Mouse (Mus musculus) hindbrain, embryonic 14.5 days (tissue): Measurements from ENCODE around the gene Adtrp. TPM values are rescaled to one million over a fixed set of nuclear protein-coding genes. Genes with fewer than 3 reads are reported as not detected.

Source experiments
- ATAC-seq: fragments of 200-750 bp; cut with Nextera tagmentation; 2 replicates; pipeline ENCODE4 v1.8.0; 2017; ENCODE audit warnings: moderate number of reproducible peaks, mild to moderate bottlenecking, moderate TSS enrichment, moderate library complexity; ENCODE audit not compliant: low FRiP score
- DNase-seq: peaks from one replicate; pipeline ENCODE4 v3.0.0-alpha.2; 2015; ENCODE audit warnings: low spot score
- H3K27ac ChIP-seq: fragments of 300-500 bp; sonication (generic); 2 replicates; pipeline ENCODE4 v1.5.1; 2014; ENCODE audit warnings: mild to moderate bottlenecking, moderate library complexity
- H3K27me3 ChIP-seq: fragments of 300-500 bp; sonication (generic); 2 replicates; pipeline ENCODE4 v1.6.1; 2014; ENCODE audit warnings: mild to moderate bottlenecking, low read length, mixed read lengths; ENCODE audit not compliant: control insufficient read depth, insufficient read depth
- H3K36me3 ChIP-seq: fragments of 300-500 bp; sonication (generic); replicated peaks from 2 replicates; pipeline ENCODE4 v1.6.1; 2014; ENCODE audit not compliant: control insufficient read depth, insufficient read depth
- H3K4me1 ChIP-seq: fragments of 300-500 bp; sonication (generic); replicated peaks from 2 replicates; pipeline ENCODE4 v1.6.1; 2014; ENCODE audit warnings: antibody characterized with exemption, low read length, mixed read lengths; ENCODE audit not compliant: control insufficient read depth, insufficient read depth
- H3K4me2 ChIP-seq: fragments of 300-500 bp; sonication (generic); replicated peaks from 2 replicates; pipeline ENCODE4 v1.6.1; 2014; ENCODE audit warnings: mild to moderate bottlenecking, moderate library complexity
- H3K4me3 ChIP-seq: fragments of 300-500 bp; sonication (generic); replicated peaks from 2 replicates; pipeline ENCODE4 v1.5.1; 2014; ENCODE audit warnings: mild to moderate bottlenecking, low read length
- H3K9ac ChIP-seq: fragments of 300-500 bp; sonication (generic); 2 replicates; pipeline ENCODE4 v1.6.1; 2014
- H3K9me3 ChIP-seq: fragments of 300-500 bp; sonication (generic); 2 replicates; pipeline ENCODE4 v1.6.1; 2016; ENCODE audit warnings: low read length; ENCODE audit not compliant: control insufficient read depth
- whole genome bisulfite sequencing: fragments of 180-500 bp; shearing (Covaris S2); extraction: QIAGEN DNeasy Blood & Tissue Kit; methylation state at CpG from one replicate; pipeline ENCODE4 v1.1.7; 2014; 5-methylcytosine and 5-hydroxymethylcytosine counted together
- polyA plus RNA-seq: library from polyadenylated mRNA; unstranded; fragments of >200 nt; fragmentation: Nextera tagmentation; extraction: Ambion mirVana; gene quantifications from 2 replicates; pipeline ENCODE4 v1.2.1, GENCODE M21; 2014

The Adtrp gene
- polyA plus RNA-seq, 1 experiment from 2014 or later: 0.21 TPM

- Histone ChIP-seq H3K4me1 (no peaks in the 10 kb centered on the region), H3K36me3 (no peaks in the 10 kb centered on the region), H3K9ac (no peak overlapping the region), H3K27ac (no peak overlapping the region), H3K9me3 (no peaks in the 10 kb centered on the region), H3K27me3 (no peaks in the 10 kb centered on the region), H3K4me2 (no peak overlapping the region), H3K4me3 (no peak overlapping the region)
- ATAC-seq (no peak), DNase-seq (no peak)
- WGBS: 86% methylated on average over 4 of the region's 4 CpGs
Measured at GRCm38 (mm10) chr13:41819918-41820317, 27.6 kb downstream of the Adtrp start.

- Histone ChIP-seq H3K4me1 (no peaks in the 10 kb centered on the region), H3K4me2 (no peak overlapping the region), H3K27me3 (no peaks in the 10 kb centered on the region), H3K27ac (no peak overlapping the region), H3K36me3 (no peaks in the 10 kb centered on the region), H3K9ac (no peak overlapping the region), H3K9me3 (no peaks in the 10 kb centered on the region), H3K4me3 (no peak overlapping the region)
- DNase-seq: no peak
- no peak for ATAC-seq
- WGBS: 93% methylated on average over 4 of the region's 4 CpGs
Measured at GRCm38 (mm10) chr13:41819484-41819883, 28.0 kb downstream of the Adtrp start.

- 96% methylated on average over 4 of the region's 4 CpGs for WGBS
- Histone ChIP-seq H3K27me3 (no peaks in the 10 kb centered on the region), H3K4me3 (no peak overlapping the region), H3K4me2 (no peak overlapping the region), H3K9ac (no peak overlapping the region), H3K4me1 (no peaks in the 10 kb centered on the region), H3K27ac (no peak overlapping the region), H3K36me3 (no peaks in the 10 kb centered on the region), H3K9me3 (no peaks in the 10 kb centered on the region)
- DNase-seq: no peak
- no peak for ATAC-seq
Measured at GRCm38 (mm10) chr13:41817583-41817982, 29.9 kb downstream of the Adtrp start.

GRCm38 (mm10) chr13:41816643-41817042 is 30.8 kb downstream of the Adtrp start:
- Histone ChIP-seq H3K27me3 (no peaks in the 10 kb centered on the region), H3K4me2 (no peak overlapping the region), H3K9me3 (no peaks in the 10 kb centered on the region), H3K4me1 (no peaks in the 10 kb centered on the region), H3K36me3 (no peaks in the 10 kb centered on the region), H3K27ac (no peak overlapping the region), H3K4me3 (no peak overlapping the region), H3K9ac (no peak overlapping the region)
- DNase-seq (no peak), ATAC-seq (no peak)
- WGBS: 99% methylated on average over 4 of the region's 4 CpGs

GRCm38 (mm10) chr13:41810776-41811175 is 36.7 kb downstream of the Adtrp start:
- 90% methylated on average over 7 of the region's 7 CpGs for WGBS
- DNase-seq: no peak
- H3K9me3 ChIP-seq: no peaks in the 10 kb centered on the region

GRCm38 (mm10) chr13:41807815-41808214 is 39.7 kb downstream of the Adtrp start:
- DNase-seq: no peak
- Histone ChIP-seq H3K27me3 (no peaks in the 10 kb centered on the region), H3K27ac (0 out of 2 replicates have a peak overlapping the region, but pooled peaks have one; percentile 47), H3K4me1 (no peaks in the 10 kb centered on the region), H3K4me2 (no peak overlapping the region), H3K4me3 (no peak overlapping the region), H3K9me3 (no peaks in the 10 kb centered on the region), H3K9ac (no peak overlapping the region), H3K36me3 (no peaks in the 10 kb centered on the region)
- WGBS: 51% methylated on average over 4 of the region's 4 CpGs
- no peak for ATAC-seq

More at GRCm38 (mm10) chr13:41810776-41811175, 36.7 kb downstream of the Adtrp start:
- Histone ChIP-seq H3K4me1 (no peaks in the 10 kb centered on the region), H3K4me2 (no peak overlapping the region), H3K9ac (no peak overlapping the region), H3K36me3 (no peaks in the 10 kb centered on the region), H3K27ac (no peak overlapping the region), H3K4me3 (no peak overlapping the region), H3K27me3 (no peaks in the 10 kb centered on the region)
- no peak for ATAC-seq

GRCm38 (mm10) chr13:41807300-41807699 is 40.2 kb downstream of the Adtrp start:
- DNase-seq (no peak), ATAC-seq (peak; percentile 70)
- Histone ChIP-seq H3K27ac (0 out of 2 replicates have a peak overlapping the region, but pooled peaks have one; percentile 47), H3K36me3 (no peaks in the 10 kb centered on the region), H3K27me3 (no peaks in the 10 kb centered on the region), H3K4me1 (no peaks in the 10 kb centered on the region), H3K4me3 (no peak overlapping the region), H3K9me3 (no peaks in the 10 kb centered on the region), H3K9ac (no peak overlapping the region), H3K4me2 (no peak overlapping the region)
- 39% methylated on average over 4 of the region's 4 CpGs for WGBS

- DNase-seq (no peak), ATAC-seq (no peak)
- WGBS: 90% methylated on average over 7 of the region's 7 CpGs
- Histone ChIP-seq H3K4me2 (no peak overlapping the region), H3K27ac (no peak overlapping the region), H3K9ac (no peak overlapping the region), H3K9me3 (no peaks in the 10 kb centered on the region), H3K27me3 (no peaks in the 10 kb centered on the region), H3K4me1 (peaks cover 15% of the 10 kb centered on the region), H3K36me3 (no peaks in the 10 kb centered on the region), H3K4me3 (no peak overlapping the region)
Measured at GRCm38 (mm10) chr13:41805138-41805820, 42.2 kb downstream of the Adtrp start.

- Histone ChIP-seq H3K27me3 (no peaks in the 10 kb centered on the region), H3K36me3 (no peaks in the 10 kb centered on the region), H3K4me2 (no peak overlapping the region), H3K4me3 (no peak overlapping the region), H3K4me1 (peaks cover 15% of the 10 kb centered on the region), H3K9ac (no peak overlapping the region), H3K9me3 (no peaks in the 10 kb centered on the region), H3K27ac (no peak overlapping the region)
- DNase-seq: no peak
- no peak for ATAC-seq
- 72% methylated on average over 8 of the region's 8 CpGs for WGBS
Measured at GRCm38 (mm10) chr13:41803656-41804265, 43.7 kb downstream of the Adtrp start.
